Mouse (Mus musculus) MEL (cell line): ENCODE measurements at regions not wholly inside any gene's neighbourhood (a gene's known extent, or its start where the extent isn't known, plus 50 kb on each side); places are given as distances from the start of the nearest gene placed in this dataset.

Experiments
- DNase-seq: peaks from one replicate; pipeline ENCODE4 v3.0.0; 2011; ENCODE audit warnings: low read depth, low spot score
- H3K27ac ChIP-seq: 2 replicates; pipeline ENCODE4 v1.5.1; 2012; ENCODE audit warnings: low read depth, mild to moderate bottlenecking, control low read depth, low read length, moderate library complexity; ENCODE audit not compliant: control insufficient read depth
- H3K27me3 ChIP-seq, 2 experiments: fragments of 150-350 bp in 1 of 2; sonication (generic) in 1 of 2; 2 replicates each; pipeline ENCODE4 v1.6.1; 2012; ENCODE audit warnings: low read length in 2 of 2, mild to moderate bottlenecking in 2 of 2, improper control_type of control experiment in 1 of 2, moderate library complexity in 1 of 2; ENCODE audit not compliant: insufficient read depth in 2 of 2, control insufficient read depth in 1 of 2
- H3K36me3 ChIP-seq, 2 experiments: 2 replicates each; pipeline ENCODE4 v1.6.1; 2012 to 2014; ENCODE audit warnings: low read length in 2 of 2, improper control_type of control experiment in 1 of 2, inconsistent platforms in 1 of 2, mild to moderate bottlenecking in 1 of 2; ENCODE audit not compliant: insufficient read depth in 2 of 2, control insufficient read depth in 1 of 2
- H3K4me1 ChIP-seq, 2 experiments: fragments of 150-350 bp in 1 of 2; sonication (generic) in 1 of 2; 2 replicates each; pipeline ENCODE4 v1.6.1; 2012; ENCODE audit warnings: low read length in 2 of 2, improper control_type of control experiment in 1 of 2, mild to moderate bottlenecking in 1 of 2; ENCODE audit not compliant: insufficient read depth in 2 of 2, control insufficient read depth in 1 of 2
- H3K4me3 ChIP-seq, 2 experiments: fragments of 150-350 bp in 1 of 2; sonication (generic) in 1 of 2; 2 replicates each; pipeline ENCODE4 v1.5.1; 2012; ENCODE audit warnings: low read depth in 2 of 2, low read length in 2 of 2, mild to moderate bottlenecking in 2 of 2, moderate library complexity in 2 of 2, control low read depth in 1 of 2, improper control_type of control experiment in 1 of 2; ENCODE audit not compliant: control insufficient read depth in 1 of 2, insufficient read depth in 1 of 2
- H3K79me2 ChIP-seq: 2 replicates; pipeline ENCODE4 v1.6.1; 2012; ENCODE audit warnings: mild to moderate bottlenecking, low read length, moderate library complexity; ENCODE audit not compliant: control insufficient read depth, poor library complexity, insufficient read depth
- H3K9ac ChIP-seq: 2 replicates; pipeline ENCODE4 v1.6.1; 2012; ENCODE audit warnings: low read depth, mild to moderate bottlenecking, control low read depth, low read length, moderate library complexity; ENCODE audit not compliant: control insufficient read depth, poor library complexity, severe bottlenecking
- H3K9me3 ChIP-seq: fragments of 150-350 bp; sonication (generic); replicated peaks from 2 replicates; pipeline ENCODE4 v1.6.1; 2012; ENCODE audit warnings: mild to moderate bottlenecking, low read length, improper control_type of control experiment, moderate library complexity; ENCODE audit not compliant: insufficient read depth
- BHLHE40 ChIP-seq: IDR thresholded peaks from 2 replicates; pipeline ENCODE4 v1.6.1; 2012; ENCODE audit warnings: low read depth, mild to moderate bottlenecking, inconsistent platforms, low read length, improper control_type of control experiment, borderline replicate concordance
- CHD1 ChIP-seq: IDR thresholded peaks from 2 replicates; pipeline ENCODE4 v1.6.1; 2012; ENCODE audit warnings: low read depth, mild to moderate bottlenecking, inconsistent platforms, low read length, improper control_type of control experiment
- CTCF ChIP-seq, 3 experiments: IDR thresholded peaks in 2 of 3; conservative IDR thresholded peaks in 1 of 3; 2 replicates each; pipeline ENCODE4 v1.5.1; 2011 to 2012; ENCODE audit warnings: low read length in 3 of 3, low read depth in 2 of 3, mild to moderate bottlenecking in 2 of 3, improper control_type of control experiment in 1 of 3, inconsistent platforms in 1 of 3, mixed read lengths in 1 of 3, moderate library complexity in 1 of 3; ENCODE audit not compliant: control insufficient read depth in 1 of 3, insufficient read depth in 1 of 3, poor library complexity in 1 of 3, severe bottlenecking in 1 of 3
- E2F4 ChIP-seq: IDR thresholded peaks from 2 replicates; pipeline ENCODE4 v1.6.1; 2011; ENCODE audit warnings: low read depth, low read length, improper control_type of control experiment, borderline replicate concordance
- EP300 ChIP-seq, 2 experiments: IDR thresholded peaks; 2 replicates each; pipeline ENCODE4 v1.6.1; 2011; ENCODE audit warnings: improper control_type of control experiment in 2 of 2, low read length in 2 of 2, low read depth in 1 of 2, mild to moderate bottlenecking in 1 of 2
- ETS1 ChIP-seq: IDR thresholded peaks from 2 replicates; pipeline ENCODE4 v1.6.1; 2012; ENCODE audit warnings: low read depth, mild to moderate bottlenecking, inconsistent platforms, low read length, improper control_type of control experiment, moderate library complexity
- GATA1 ChIP-seq: IDR thresholded peaks from 2 replicates; pipeline ENCODE4 v1.6.1; 2011; ENCODE audit warnings: low read depth, low read length, improper control_type of control experiment
- HCFC1 ChIP-seq: IDR thresholded peaks from 2 replicates; pipeline ENCODE4 v1.6.1; 2012; ENCODE audit warnings: low read depth, mild to moderate bottlenecking, inconsistent platforms, low read length, improper control_type of control experiment, moderate library complexity
- JUND ChIP-seq: IDR thresholded peaks from 2 replicates; pipeline ENCODE4 v1.6.1; 2011; ENCODE audit warnings: low read depth, mild to moderate bottlenecking, improper control_type of control experiment, low read length
- KAT2A ChIP-seq: conservative IDR thresholded peaks from 2 replicates; pipeline ENCODE4 v1.6.1; 2012; ENCODE audit warnings: low read depth, low read length, improper control_type of control experiment, inconsistent platforms
- MAFK ChIP-seq: IDR thresholded peaks from 2 replicates; pipeline ENCODE4 v1.6.1; 2011; ENCODE audit warnings: low read depth, mild to moderate bottlenecking, low read length, improper control_type of control experiment, borderline replicate concordance
- MAX ChIP-seq: IDR thresholded peaks from 2 replicates; pipeline ENCODE4 v1.6.1; 2011; ENCODE audit warnings: low read length, improper control_type of control experiment
- MEF2A ChIP-seq: IDR thresholded peaks from 2 replicates; pipeline ENCODE4 v1.6.1; 2014; ENCODE audit warnings: low read depth, mild to moderate bottlenecking, inconsistent platforms, low read length, improper control_type of control experiment; ENCODE audit not compliant: poor library complexity, insufficient replicate concordance, severe bottlenecking; ENCODE audit errors: extremely low read depth
- MYC ChIP-seq: IDR thresholded peaks from 2 replicates; pipeline ENCODE4 v1.6.1; 2011; ENCODE audit warnings: low read depth, mild to moderate bottlenecking, low read length, improper control_type of control experiment, moderate library complexity
- NRF1 ChIP-seq: IDR thresholded peaks from 2 replicates; pipeline ENCODE4 v1.6.1; 2014; ENCODE audit warnings: low read depth, mild to moderate bottlenecking, inconsistent platforms, low read length, improper control_type of control experiment, moderate library complexity; ENCODE audit not compliant: poor library complexity, insufficient read depth, severe bottlenecking
- POLR2AphosphoS2 ChIP-seq: IDR thresholded peaks from 2 replicates; pipeline ENCODE4 v1.6.1; 2011; ENCODE audit warnings: low read length, improper control_type of control experiment
- RAD21 ChIP-seq: IDR thresholded peaks from 2 replicates; pipeline ENCODE4 v1.6.1; 2011; ENCODE audit warnings: mild to moderate bottlenecking, low read depth, low read length, improper control_type of control experiment
- RCOR1 ChIP-seq: IDR thresholded peaks from 2 replicates; pipeline ENCODE4 v1.6.1; 2012; ENCODE audit warnings: low read depth, mild to moderate bottlenecking, inconsistent platforms, low read length, improper control_type of control experiment
- SIN3A ChIP-seq: IDR thresholded peaks from 2 replicates; pipeline ENCODE4 v1.6.1; 2012; ENCODE audit warnings: low read length, improper control_type of control experiment, inconsistent platforms
- SMC3 ChIP-seq: IDR thresholded peaks from 2 replicates; pipeline ENCODE4 v1.6.1; 2011; ENCODE audit warnings: low read depth, low read length, improper control_type of control experiment
- TAL1 ChIP-seq: IDR thresholded peaks from 2 replicates; pipeline ENCODE4 v1.6.1; 2012; ENCODE audit warnings: mild to moderate bottlenecking, inconsistent platforms, low read length, moderate library complexity, mixed read lengths
- TBP ChIP-seq: IDR thresholded peaks from 2 replicates; pipeline ENCODE4 v1.8.0; 2011; ENCODE audit warnings: low read depth, low read length, improper control_type of control experiment
- TCF12 ChIP-seq: IDR thresholded peaks from 2 replicates; pipeline ENCODE4 v1.6.1; 2014; ENCODE audit warnings: low read depth, mild to moderate bottlenecking, inconsistent platforms, low read length, improper control_type of control experiment, moderate library complexity
- USF1 ChIP-seq: IDR thresholded peaks from 2 replicates; pipeline ENCODE4 v1.6.1; 2014; ENCODE audit warnings: low read depth, mild to moderate bottlenecking, inconsistent platforms, low read length, improper control_type of control experiment, moderate library complexity
- ZNF384 ChIP-seq: IDR thresholded peaks from 2 replicates; pipeline ENCODE4 v1.6.1; 2012; ENCODE audit warnings: low read depth, mild to moderate bottlenecking, inconsistent platforms, low read length, improper control_type of control experiment

DNA sequence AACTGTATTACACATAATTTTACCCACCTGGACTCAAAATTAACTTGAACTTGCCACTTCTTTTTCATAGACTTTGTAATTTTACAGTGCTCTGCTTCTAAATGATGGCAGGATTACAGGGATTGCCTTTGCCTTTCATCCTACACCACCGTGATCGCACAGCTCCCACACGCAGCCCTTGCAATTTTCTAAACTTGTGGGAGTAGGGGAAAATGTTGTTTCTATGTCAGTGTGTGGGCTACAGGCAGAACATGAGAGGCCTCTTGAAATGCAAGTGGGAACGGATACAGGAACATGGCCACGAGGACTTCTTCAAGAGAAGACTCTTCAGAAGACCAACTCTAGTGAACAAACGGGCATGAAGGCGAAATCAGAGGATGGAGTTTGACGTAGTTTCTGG is 254.0 kb upstream of the Emcn start:
- Histone ChIP-seq H3K79me2 (no peaks in the 10 kb centered on the region), H3K27ac (no peak overlapping the region), H3K9me3 (no peaks in the 10 kb centered on the region), H3K4me1 (no peaks in the 10 kb centered on the region), H3K36me3 (no peaks in the 10 kb centered on the region), H3K9ac (no peak overlapping the region), H3K27me3 (no peaks in the 10 kb centered on the region), H3K4me3 (no peak overlapping the region)
- DNase-seq: no peak
- TF ChIP-seq GATA1 (no peak), JUND (no peak), USF1 (no peak)

DNA sequence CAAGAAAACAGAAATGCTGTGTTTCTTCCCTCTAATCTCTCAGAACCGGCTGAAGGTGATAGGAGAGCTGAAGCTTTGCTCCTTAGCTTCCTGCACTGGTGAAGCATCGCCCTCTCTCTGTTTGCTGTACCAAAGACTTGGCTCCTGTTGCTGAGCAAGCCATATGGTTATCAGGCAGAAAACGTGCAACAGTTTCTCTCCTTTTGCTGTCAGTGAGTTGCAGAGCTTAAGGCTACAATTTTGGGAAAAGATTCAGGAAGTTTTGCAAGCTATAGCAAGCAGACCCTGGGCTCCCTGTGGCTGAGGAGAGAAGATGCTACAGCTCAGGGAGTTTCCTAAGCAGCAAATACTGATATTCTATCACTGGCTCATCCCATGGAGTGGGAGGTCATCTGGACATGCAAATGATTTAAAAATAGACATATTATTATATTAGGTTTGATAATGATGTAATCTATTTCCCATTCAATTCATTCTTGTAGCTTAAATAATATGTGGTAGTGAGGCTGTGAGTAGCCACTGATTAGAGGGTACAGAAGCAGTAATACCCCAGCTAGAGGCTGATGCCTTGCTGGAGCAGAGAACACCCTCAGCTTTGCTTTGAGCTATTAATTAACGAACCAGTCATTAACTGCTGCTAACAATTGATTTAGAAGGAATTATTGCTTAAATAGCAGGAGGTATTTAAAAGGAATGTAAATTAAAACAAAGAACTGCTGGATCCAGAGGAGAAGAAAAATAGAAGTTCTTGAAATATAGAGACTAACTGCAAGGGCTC is 240.1 kb upstream of the Emcn start:
- H3K4me1 ChIP-seq: no peaks in the 10 kb centered on the region
- no peak overlapping the region for H3K4me3 ChIP-seq
- H3K9me3 ChIP-seq: no peaks in the 10 kb centered on the region
- no peaks in the 10 kb centered on the region for H3K79me2 ChIP-seq
- H3K36me3 ChIP-seq: no peaks in the 10 kb centered on the region
- no peak for DNase-seq
- H3K9ac ChIP-seq: no peak overlapping the region
- no peak overlapping the region for H3K27ac ChIP-seq
- H3K27me3 ChIP-seq: no peaks in the 10 kb centered on the region
- no peak for TF ChIP-seq NRF1
- TF ChIP-seq SMC3: no peak
- TF ChIP-seq MAX: no peak
- no peak for TF ChIP-seq HCFC1
- TF ChIP-seq MEF2A: no peak
- TF ChIP-seq ZNF384: no peak
- TF ChIP-seq RAD21: no peak
- no peak for TF ChIP-seq ETS1
- TF ChIP-seq POLR2AphosphoS2: no peak
- TF ChIP-seq BHLHE40: no peak
- no peak for TF ChIP-seq TAL1

DNA sequence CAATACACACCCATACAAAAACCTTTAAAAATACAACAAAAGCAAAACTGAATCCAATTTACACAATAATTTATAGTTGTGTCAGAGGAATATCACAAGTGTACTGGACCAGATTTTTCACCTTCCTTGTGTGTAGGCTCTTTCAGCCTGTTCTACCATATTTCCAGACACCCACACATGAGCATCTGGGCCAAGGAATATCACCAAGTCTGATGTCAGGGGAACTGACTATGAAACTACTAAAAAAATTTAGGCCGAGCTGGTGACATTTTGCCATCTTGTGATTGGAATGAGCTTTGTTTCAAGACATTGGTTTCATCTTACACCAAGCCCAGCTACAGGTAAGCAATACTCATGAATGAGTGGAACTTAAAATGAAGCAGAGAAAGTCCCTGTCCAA is 234.9 kb upstream of the Emcn start:
- Histone ChIP-seq H3K27ac (no peak overlapping the region), H3K9me3 (no peaks in the 10 kb centered on the region), H3K4me3 (no peak overlapping the region), H3K36me3 (no peaks in the 10 kb centered on the region), H3K9ac (no peak overlapping the region), H3K79me2 (no peaks in the 10 kb centered on the region), H3K4me1 (no peaks in the 10 kb centered on the region), H3K27me3 (no peaks in the 10 kb centered on the region)
- no peak for DNase-seq
- TF ChIP-seq JUND: no peak
- no peak for TF ChIP-seq MAFK
- no peak for TF ChIP-seq SMC3
- TF ChIP-seq KAT2A: no peak
- TF ChIP-seq TCF12: no peak
- no peak for TF ChIP-seq GATA1
- no peak for TF ChIP-seq TBP
- TF ChIP-seq E2F4: no peak
- no peak for TF ChIP-seq RCOR1
- TF ChIP-seq MYC: no peak
- TF ChIP-seq CTCF (IDR thresholded peaks at IDR 0.05 in 2 of 3, conservative IDR thresholded peaks at IDR 0.05 in 1 of 3; ENCODE audit: control insufficient read depth in 1 of 3, insufficient read depth in 1 of 3, low read depth in 2 of 3, low read length in 3 of 3, poor library complexity in 1 of 3, severe bottlenecking in 1 of 3): no peak
- TF ChIP-seq SIN3A: no peak
- TF ChIP-seq EP300 (IDR thresholded peaks at IDR 0.05; ENCODE audit: low read depth in 1 of 2, low read length in 2 of 2): no peak
- no peak for TF ChIP-seq CHD1
